Mouse (Mus musculus): ENCODE results near the gene Unc13a. TPM values are rescaled to one million over a fixed set of nuclear protein-coding genes. Genes with fewer than 3 reads are reported as not detected.
A peak's percentile ranks its signal among the peaks of the same experiment; 100 is the strongest.
"Not testable (repeated sequence)": the region's sequence is repeated elsewhere in the genome, so short reads cannot be mapped to it uniquely, and the experiment has no call there.

Unc13a gene
- polyA plus RNA-seq, 1 experiment from 2014 or later = 0.20 TPM

DNA sequence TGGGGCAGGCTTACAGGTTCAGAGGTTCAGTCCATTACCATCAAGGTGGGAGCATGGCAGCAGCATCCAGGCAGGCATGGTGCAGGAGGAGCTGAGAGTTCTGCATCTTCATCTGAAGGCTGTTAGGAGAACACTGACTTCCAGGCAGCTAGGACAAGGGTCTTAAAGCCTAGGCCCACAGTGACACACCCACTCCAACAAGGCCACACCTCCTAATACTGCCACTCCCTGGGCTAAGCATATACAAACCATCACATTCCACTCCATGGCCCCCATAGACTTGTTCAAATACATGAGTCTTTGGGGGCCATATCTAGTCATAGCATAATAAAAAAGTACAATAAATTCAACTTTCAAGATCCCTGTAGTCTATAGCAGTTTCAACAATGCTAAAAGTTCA is 31.8 kb upstream of the Unc13a start:
- peak; percentile 77 for ATAC-seq (ENCODE audit: low read depth)
- H3K4me1 ChIP-seq (replicated peaks) = peaks cover 61% of the 10 kb centered on the region
- peak overlapping the region; percentile 90 for H3K27ac ChIP-seq
- not testable (repeated sequence) for H3K9me3 ChIP-seq (replicated peaks); DNase-seq; H3K36me3 ChIP-seq
- H3K9ac ChIP-seq = peak overlapping the region; percentile 75
- H3K27me3 ChIP-seq = peaks cover 58% of the 10 kb centered on the region
- H3K4me2 ChIP-seq = peak overlapping the region; percentile 81
- H3K4me3 ChIP-seq (replicated peaks) = peak overlapping the region; percentile 61

DNA sequence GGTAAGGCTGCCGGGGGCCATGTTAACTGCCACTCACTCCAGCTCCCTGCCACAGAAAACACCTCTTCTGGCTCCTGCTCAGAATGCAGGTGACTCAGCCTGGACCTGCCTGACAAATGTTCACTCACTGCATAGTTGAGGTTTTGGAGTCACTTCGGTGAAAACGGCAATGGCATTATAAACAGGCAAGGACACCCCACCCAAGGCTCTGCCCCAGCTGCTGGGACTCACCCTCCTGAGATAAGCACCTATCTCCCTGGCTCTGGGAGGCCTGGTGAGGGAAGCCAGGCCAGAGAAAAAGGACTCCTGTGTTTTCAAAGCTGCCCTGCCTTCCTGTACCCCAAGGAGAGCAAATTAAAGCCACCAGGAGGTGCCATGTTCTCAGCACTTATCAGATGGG is 31.4 kb upstream of the Unc13a start:
- Histone ChIP-seq H3K9ac (peak overlapping the region; percentile 75), H3K4me2 (peak overlapping the region; percentile 81), H3K4me3 (replicated peaks) (peak overlapping the region; percentile 61), H3K36me3 (no peaks in the 10 kb centered on the region), H3K4me1 (replicated peaks) (peaks cover 61% of the 10 kb centered on the region), H3K27me3 (peaks cover 61% of the 10 kb centered on the region), H3K27ac (peak overlapping the region; percentile 90), H3K9me3 (replicated peaks) (no peaks in the 10 kb centered on the region)
- DNase-seq = peak; percentile 74
- WGBS (ENCODE audit: insufficient replicate concordance) = 36% methylated on average over 3 of the region's 3 CpGs
- peak; percentile 98 for ATAC-seq (ENCODE audit: low read depth)

DNA sequence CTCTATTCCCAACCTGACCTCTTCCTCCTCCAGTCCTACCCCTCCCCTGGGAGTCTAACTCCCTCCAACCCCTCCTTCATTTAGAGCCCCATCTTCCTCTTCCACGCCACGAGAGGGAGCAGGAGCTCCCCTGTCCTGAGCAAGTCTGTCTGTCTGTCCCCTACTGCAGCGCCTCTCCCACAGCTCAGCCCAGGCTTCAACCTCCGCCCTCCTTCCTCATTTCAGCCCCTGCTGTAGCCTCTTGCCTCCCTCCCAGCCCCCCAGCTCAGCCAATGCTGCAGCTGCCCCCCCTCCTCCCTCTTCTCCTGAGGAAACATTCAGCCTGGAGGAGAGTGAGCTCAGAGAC is 30.5 kb upstream of the Unc13a start:
- H3K9me3 ChIP-seq (replicated peaks) = no peaks in the 10 kb centered on the region
- peak overlapping the region; percentile 61 for H3K4me3 ChIP-seq (replicated peaks)
- WGBS (ENCODE audit: insufficient replicate concordance) = 15% methylated on average over 4 of the region's 4 CpGs
- peak overlapping the region; percentile 75 for H3K9ac ChIP-seq
- ATAC-seq (ENCODE audit: low read depth) (no peak), DNase-seq (no peak)
- H3K36me3 ChIP-seq = no peaks in the 10 kb centered on the region
- peaks cover 55% of the 10 kb centered on the region for H3K4me1 ChIP-seq (replicated peaks)
- H3K27me3 ChIP-seq = peaks cover 61% of the 10 kb centered on the region
- H3K4me2 ChIP-seq = peak overlapping the region; percentile 81
- H3K27ac ChIP-seq = peak overlapping the region; percentile 90

DNA sequence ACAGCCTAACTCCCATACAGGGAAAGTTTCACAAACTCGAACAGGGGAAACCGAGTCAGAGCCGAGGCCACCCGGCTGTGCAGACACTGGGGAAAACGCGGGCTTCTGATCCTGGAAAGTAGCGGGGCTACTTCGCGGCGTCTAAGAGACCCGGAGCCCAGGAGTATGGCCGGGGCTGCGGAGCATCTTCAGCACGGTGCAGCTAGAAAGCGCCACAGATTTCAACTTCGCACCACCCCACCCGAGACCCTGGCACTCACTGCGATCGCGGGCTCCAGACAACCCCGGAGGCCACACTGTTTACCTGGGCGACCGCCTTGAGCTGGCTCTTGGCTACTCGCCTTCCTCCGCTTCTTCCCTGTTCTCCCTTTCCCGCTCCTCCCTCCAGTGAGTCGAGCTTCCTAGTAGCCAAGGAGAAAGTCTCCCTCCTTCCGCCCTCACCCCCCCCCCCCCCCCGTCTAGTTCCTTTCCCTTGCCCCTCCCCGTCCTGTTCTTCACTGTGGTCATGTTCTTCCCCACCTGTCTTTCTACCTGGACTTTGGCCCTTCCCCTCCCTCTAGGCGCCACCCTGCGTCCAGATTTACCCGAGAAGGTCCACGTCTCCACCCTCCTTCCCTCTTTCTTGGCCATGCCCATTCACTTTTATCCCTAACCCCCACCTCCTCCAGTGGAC is 30.0 kb upstream of the Unc13a start, which contains the start of gene B3gnt3:
B3gnt3 (minus strand) TSS at position 376 of the 673 bp plus-strand sequence.
- WGBS (ENCODE audit: insufficient replicate concordance) = 12% methylated on average over 32 of the region's 34 CpGs
- ATAC-seq (ENCODE audit: low read depth) (no peak), DNase-seq (no peak)
- H3K4me1 ChIP-seq (replicated peaks) = peaks cover 55% of the 10 kb centered on the region
- peak within 1 kb of the TSS; percentile 75 for H3K9ac ChIP-seq
- no peaks in the 10 kb centered on the region for H3K36me3 ChIP-seq
- H3K4me3 ChIP-seq (replicated peaks) = peak within 1 kb of the TSS; percentile 61
- peak within 1 kb of the TSS; percentile 90 for H3K27ac ChIP-seq
- peaks cover 62% of the 10 kb centered on the region for H3K27me3 ChIP-seq
- no peaks in the 10 kb centered on the region for H3K9me3 ChIP-seq (replicated peaks)
- H3K4me2 ChIP-seq = peak within 1 kb of the TSS; percentile 81

DNA sequence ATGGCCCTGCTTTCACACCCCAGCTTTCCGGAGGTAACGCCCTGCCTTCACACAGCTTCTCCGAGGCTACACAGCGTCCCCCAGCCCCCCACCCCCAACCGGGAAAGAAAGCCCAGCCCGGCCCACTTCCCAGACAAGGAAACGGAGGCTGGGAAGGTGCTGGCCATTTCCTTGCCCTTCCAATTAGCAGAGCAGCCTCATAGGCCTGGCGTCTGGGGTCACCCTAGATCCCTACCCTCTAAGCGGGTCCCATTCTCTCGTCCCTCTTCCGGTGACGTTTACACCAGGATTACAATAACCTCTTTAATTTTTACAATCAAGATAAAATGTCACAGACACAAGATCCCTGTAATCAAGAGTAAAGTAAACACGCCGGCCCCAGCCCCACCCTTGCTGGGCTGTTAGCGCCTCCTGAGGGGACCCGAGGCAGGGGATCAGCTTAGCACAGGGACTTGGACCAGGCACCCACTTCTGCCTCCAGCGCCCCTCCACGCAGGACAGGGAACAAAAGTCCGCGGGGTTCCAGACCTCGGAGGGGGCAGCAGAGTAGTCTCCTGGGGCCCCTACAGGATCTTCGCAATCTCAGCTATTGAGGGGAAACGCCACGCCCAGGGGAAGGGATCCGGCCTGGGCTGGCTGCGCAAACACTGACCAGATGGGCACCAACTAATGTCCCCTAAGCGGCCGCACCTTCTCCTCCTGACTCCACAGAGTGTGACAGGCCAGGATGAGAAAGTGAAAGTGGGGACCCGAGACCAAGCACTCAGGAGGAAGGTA is 29.1 kb upstream of the Unc13a start:
- no peak for DNase-seq
- ATAC-seq (ENCODE audit: low read depth) = no peak
- peak overlapping the region; percentile 49 for H3K9ac ChIP-seq
- 9% methylated on average over 29 of the region's 29 CpGs for WGBS (ENCODE audit: insufficient replicate concordance)
- H3K27ac ChIP-seq = no peak overlapping the region
- peaks cover 55% of the 10 kb centered on the region for H3K4me1 ChIP-seq (replicated peaks)
- peaks cover 67% of the 10 kb centered on the region for H3K27me3 ChIP-seq
- no peaks in the 10 kb centered on the region for H3K36me3 ChIP-seq
- H3K4me2 ChIP-seq = peak overlapping the region; percentile 81
- H3K9me3 ChIP-seq (replicated peaks) = no peaks in the 10 kb centered on the region
- peak overlapping the region; percentile 61 for H3K4me3 ChIP-seq (replicated peaks)

DNA sequence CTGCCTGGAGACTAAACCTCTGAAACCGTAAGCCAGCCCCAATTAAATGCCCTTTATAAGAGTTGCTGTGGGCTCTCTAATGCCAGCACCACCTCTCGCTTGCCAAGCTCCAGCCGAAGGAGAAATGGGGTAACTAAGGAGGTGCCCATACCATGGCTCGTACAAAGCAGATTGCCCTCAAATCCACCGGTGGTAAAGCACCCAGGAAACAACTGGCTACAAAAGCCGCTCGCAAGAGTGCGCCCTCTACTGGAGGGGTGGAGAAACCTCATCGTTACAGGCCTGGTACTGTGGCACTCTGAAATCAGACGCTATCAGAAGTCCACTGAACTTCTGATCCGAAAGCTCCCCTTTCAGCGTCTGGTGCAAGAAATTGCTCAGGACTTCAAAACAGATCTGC is 23.9 kb upstream of the Unc13a start:
- H3K27me3 ChIP-seq = peaks cover 85% of the 10 kb centered on the region
- not testable (repeated sequence) for H3K4me3 ChIP-seq (replicated peaks); H3K9ac ChIP-seq; ATAC-seq (ENCODE audit: low read depth); H3K9me3 ChIP-seq (replicated peaks); H3K36me3 ChIP-seq; H3K4me2 ChIP-seq; DNase-seq; H3K27ac ChIP-seq
- H3K4me1 ChIP-seq (replicated peaks) = peaks cover 16% of the 10 kb centered on the region
- WGBS (ENCODE audit: insufficient replicate concordance) = 52% methylated on average over 12 of the region's 12 CpGs

DNA sequence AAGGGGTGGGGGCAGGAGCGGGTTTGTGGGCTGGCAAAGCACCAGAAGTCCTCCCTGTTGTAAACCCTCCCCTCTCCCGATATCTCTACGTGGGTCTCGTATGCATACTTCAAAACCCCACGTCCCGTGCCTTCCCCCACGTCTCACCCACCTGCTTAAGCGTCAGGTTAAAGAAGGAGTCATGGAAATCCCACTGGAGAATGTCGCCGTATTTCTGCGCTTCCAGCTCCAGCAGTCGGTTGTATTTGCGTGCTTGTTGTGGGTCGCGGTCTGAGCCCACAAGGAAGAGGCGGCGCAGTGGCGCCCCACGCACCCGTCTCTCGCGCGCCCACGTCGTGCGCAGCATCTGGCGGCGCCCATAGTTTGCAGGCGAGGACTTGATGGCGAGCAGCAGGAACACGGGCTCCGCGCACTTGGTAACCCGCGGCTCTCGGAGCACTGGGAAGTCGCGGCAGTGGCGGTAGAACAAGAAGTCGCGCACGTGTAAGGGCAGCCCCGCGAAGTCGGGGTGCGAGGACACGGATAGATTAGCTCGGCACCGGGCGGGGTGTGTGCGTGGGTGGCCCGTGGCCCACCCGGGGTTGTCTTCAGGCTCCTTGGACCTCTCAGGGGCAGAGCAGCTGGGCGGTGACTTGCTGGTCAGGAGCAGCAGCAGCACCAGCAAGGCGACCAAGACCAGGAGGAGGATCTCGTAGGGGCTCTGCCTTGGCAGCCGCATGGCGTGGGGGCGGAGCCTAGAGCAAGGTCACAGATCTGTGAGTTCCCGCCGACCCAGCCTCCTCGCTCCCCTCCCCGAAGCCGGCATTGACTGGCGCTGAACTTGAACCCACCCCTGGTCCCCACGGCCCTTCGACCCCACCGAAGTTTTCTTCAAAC is 21.8 kb upstream of the Unc13a start:
- no peak for DNase-seq
- Histone ChIP-seq H3K4me3 (replicated peaks) (no peak overlapping the region), H3K4me1 (replicated peaks) (peaks cover 7% of the 10 kb centered on the region), H3K36me3 (no peaks in the 10 kb centered on the region), H3K27me3 (peaks cover 86% of the 10 kb centered on the region), H3K27ac (no peak overlapping the region), H3K9ac (no peak overlapping the region), H3K4me2 (no peak overlapping the region), H3K9me3 (replicated peaks) (no peaks in the 10 kb centered on the region)
- WGBS (ENCODE audit: insufficient replicate concordance) = 10% methylated on average over 68 of the region's 68 CpGs
- ATAC-seq (ENCODE audit: low read depth) = no peak

DNA sequence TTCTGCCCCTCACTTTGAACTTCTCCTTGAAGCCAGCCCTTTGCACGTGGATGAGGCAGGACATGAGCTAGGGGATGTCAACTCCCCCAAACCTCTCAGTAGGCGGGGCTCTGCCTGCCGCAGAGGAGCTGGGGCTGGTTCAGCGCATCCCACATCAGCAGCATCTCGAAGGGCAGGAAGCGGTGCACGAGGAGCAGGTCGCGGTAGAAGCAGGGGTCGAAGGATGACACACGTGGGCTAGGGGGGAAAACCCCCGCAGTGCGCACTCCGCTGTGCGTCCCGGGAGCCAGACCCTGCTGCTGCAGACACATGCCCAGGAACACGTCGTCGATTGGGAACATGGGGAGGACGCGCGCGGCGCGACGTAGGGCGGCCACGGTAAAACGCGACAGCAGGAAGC is 21.0 kb upstream of the Unc13a start:
- H3K36me3 ChIP-seq = no peaks in the 10 kb centered on the region
- no peak overlapping the region for H3K4me2 ChIP-seq
- H3K9me3 ChIP-seq (replicated peaks) = no peaks in the 10 kb centered on the region
- H3K27ac ChIP-seq = no peak overlapping the region
- H3K4me3 ChIP-seq (replicated peaks) = no peak overlapping the region
- no peak for DNase-seq
- peaks cover 7% of the 10 kb centered on the region for H3K4me1 ChIP-seq (replicated peaks)
- ATAC-seq (ENCODE audit: low read depth) = no peak; the same call in 1 of the 2 replicates
- H3K9ac ChIP-seq = no peak overlapping the region
- WGBS (ENCODE audit: insufficient replicate concordance) = 7% methylated on average over 30 of the region's 30 CpGs
- H3K27me3 ChIP-seq = peaks cover 91% of the 10 kb centered on the region

DNA sequence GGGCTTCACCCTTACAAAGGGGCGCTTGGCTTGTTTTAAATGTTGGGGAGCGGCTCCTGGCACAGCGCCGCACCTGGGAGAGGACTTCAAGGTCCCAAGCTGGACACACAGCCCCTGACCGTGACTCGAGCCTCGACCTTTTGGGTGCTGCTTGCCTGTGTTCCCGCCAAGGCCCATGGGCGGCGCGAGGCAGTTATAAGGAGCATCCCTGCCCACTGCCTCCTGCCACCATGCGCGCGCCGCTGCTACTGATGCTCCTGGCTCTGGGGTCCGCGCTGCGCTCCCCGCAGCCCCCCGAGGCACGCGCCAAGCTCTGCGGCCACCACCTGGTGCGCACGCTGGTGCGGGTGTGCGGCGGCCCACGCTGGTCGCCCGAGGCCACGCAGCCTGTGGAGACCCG is 17.5 kb upstream of the Unc13a start, which contains the start of gene Insl3:
Insl3 (plus strand) TSS at position 187 of the 400 bp plus-strand sequence.
- no peak for ATAC-seq (ENCODE audit: low read depth)
- DNase-seq = no peak
- H3K9me3 ChIP-seq (replicated peaks) = no peaks in the 10 kb centered on the region
- H3K4me2 ChIP-seq = no peak within 1 kb of the TSS
- H3K4me1 ChIP-seq (replicated peaks) = peaks cover 11% of the 10 kb centered on the region
- 13% methylated on average over 33 of the region's 33 CpGs for WGBS (ENCODE audit: insufficient replicate concordance)
- H3K27ac ChIP-seq = no peak within 1 kb of the TSS
- H3K4me3 ChIP-seq (replicated peaks) = no peak within 1 kb of the TSS
- H3K9ac ChIP-seq = no peak within 1 kb of the TSS
- peaks cover 100% of the 10 kb centered on the region for H3K27me3 ChIP-seq
- no peaks in the 10 kb centered on the region for H3K36me3 ChIP-seq

DNA sequence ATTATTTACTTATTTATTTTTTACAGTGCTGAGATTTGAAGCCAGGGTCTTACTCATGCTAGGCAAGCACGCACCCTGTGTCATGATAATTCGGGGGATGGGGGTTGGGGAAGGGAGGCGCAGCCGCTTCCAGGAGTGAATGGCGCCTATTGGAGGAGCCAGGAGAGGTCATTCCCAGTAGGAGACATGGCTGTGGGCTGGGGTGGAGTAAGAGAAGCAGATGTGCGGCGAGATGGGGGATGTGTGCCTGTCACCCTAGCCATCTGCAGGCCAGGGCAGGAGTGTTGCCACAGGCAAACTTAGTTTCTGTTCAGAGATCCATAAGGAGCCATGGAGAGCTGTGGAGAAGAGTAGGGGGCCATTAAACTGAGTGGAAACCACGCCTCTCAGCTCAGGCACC is 16.1 kb upstream of the Unc13a start:
- H3K4me2 ChIP-seq = no peak overlapping the region
- H3K36me3 ChIP-seq = no peaks in the 10 kb centered on the region
- no peak overlapping the region for H3K9ac ChIP-seq
- 25% methylated on average over 8 of the region's 8 CpGs for WGBS (ENCODE audit: insufficient replicate concordance)
- ATAC-seq (ENCODE audit: low read depth) (no peak), DNase-seq (no peak)
- peaks cover 4% of the 10 kb centered on the region; the same call in 1 of the 2 replicates for H3K4me1 ChIP-seq (replicated peaks)
- H3K4me3 ChIP-seq (replicated peaks) = no peak overlapping the region
- no peak overlapping the region for H3K27ac ChIP-seq
- H3K9me3 ChIP-seq (replicated peaks) = no peaks in the 10 kb centered on the region
- peaks cover 100% of the 10 kb centered on the region for H3K27me3 ChIP-seq

DNA sequence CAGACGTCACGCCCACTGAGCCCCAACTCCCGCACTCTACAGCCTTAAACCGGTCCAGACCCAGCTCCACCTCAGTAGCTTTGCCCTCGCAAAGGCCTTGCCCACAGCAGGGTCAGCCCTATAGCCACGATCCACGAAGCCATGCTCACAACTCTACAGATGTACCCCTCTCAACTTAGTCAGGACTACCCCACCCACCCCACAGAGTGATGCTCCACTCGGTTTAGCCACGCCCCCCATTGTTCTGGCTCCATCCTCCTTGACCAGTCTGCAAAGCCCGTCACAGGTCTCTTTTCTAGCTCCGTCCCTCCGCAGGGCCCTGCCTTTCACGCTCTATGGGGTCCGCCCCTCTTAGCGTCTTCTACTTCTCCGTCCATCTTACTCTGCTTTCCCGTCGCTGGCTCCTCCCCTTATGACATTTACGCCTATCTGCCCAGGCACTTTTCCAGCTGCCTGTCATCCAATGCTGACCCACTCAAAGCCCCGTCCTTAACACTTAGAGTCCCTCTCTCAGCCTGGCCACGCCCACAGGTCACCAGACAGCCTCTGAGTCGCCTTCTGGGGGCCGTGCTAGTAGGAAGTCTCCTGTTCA is 14.7 kb upstream of the Unc13a start:
- no peak overlapping the region for H3K27ac ChIP-seq
- H3K9me3 ChIP-seq (replicated peaks) = no peaks in the 10 kb centered on the region
- WGBS (ENCODE audit: insufficient replicate concordance) = 30% methylated on average over 23 of the region's 23 CpGs
- DNase-seq (no peak), ATAC-seq (ENCODE audit: low read depth) (peak; percentile 38; the same call in 1 of the 2 replicates)
- H3K36me3 ChIP-seq = no peaks in the 10 kb centered on the region
- H3K27me3 ChIP-seq = peaks cover 99% of the 10 kb centered on the region
- no peak overlapping the region for H3K4me3 ChIP-seq (replicated peaks)
- no peak overlapping the region for H3K4me2 ChIP-seq
- H3K9ac ChIP-seq = no peak overlapping the region
- peaks cover 4% of the 10 kb centered on the region; the same call in 1 of the 2 replicates for H3K4me1 ChIP-seq (replicated peaks)
